Comparison of ENCODE assay signal across 8 mouse cellular contexts in genomic region chr7:75745969-75746368, GRCm38 (mm10).
DNase-seq lines count a peak whose midpoint lies in the region; ATAC-seq and TF ChIP-seq lines count a peak whose summit lies in the region.
"Not testable (repeated sequence)": the region's sequence is repeated elsewhere in the genome, so short reads cannot be mapped to it uniquely, and the experiment has no call there.

No protein-coding gene starts in this region.

- not testable (repeated sequence) for H3K9ac ChIP-seq in kidney, postnatal 0 days (ENCODE audit: low read depth, low read length); liver, postnatal 0 days (replicated peaks); midbrain, embryonic 11.5 days (ENCODE audit: low read length)

- TF ChIP-seq EP300 in liver, postnatal 0 days (IDR thresholded peaks at IDR 0.05; ENCODE audit: low read depth) = not testable (repeated sequence)

- ATAC-seq in kidney, postnatal 0 days (replicated peaks; ENCODE audit: low FRiP score, low read depth); midbrain, embryonic 11.5 days (ENCODE audit: low FRiP score): not testable (repeated sequence)
- peak; percentile 38; the same call in 1 of the 2 replicates for ATAC-seq in liver, postnatal 0 days

- H3K27ac ChIP-seq in kidney, postnatal 0 days; liver, postnatal 0 days (ENCODE audit: low read depth); midbrain, embryonic 11.5 days (ENCODE audit: low read depth, low read length): not testable (repeated sequence)

- WGBS in kidney, postnatal 0 days = 69% methylated on average over 3 of the region's 3 CpGs
- WGBS in liver, postnatal 0 days (ENCODE audit: insufficient replicate concordance) = 74% methylated on average over 3 of the region's 3 CpGs
- WGBS in midbrain, embryonic 11.5 days = 73% methylated on average over 3 of the region's 3 CpGs

- not testable (repeated sequence) for H3K4me2 ChIP-seq in kidney, postnatal 0 days (ENCODE audit: low read length); liver, postnatal 0 days (ENCODE audit: low read depth, low read length); midbrain, embryonic 11.5 days

- H3K9me3 ChIP-seq in E14TG2a.4 (ENCODE audit: low read length); kidney, postnatal 0 days (replicated peaks; ENCODE audit: low read length); liver, postnatal 0 days (ENCODE audit: low read length); midbrain, embryonic 11.5 days (ENCODE audit: control insufficient read depth, low read length): not testable (repeated sequence)

- peak; percentile 60 for TF ChIP-seq CTCF in E14TG2a.4 (conservative IDR thresholded peaks at IDR 0.05; ENCODE audit: low read length)
- peak; percentile 64 for TF ChIP-seq CTCF in kidney, postnatal 0 days (IDR thresholded peaks at IDR 0.05; ENCODE audit: low read depth)
- peak; percentile 62 for TF ChIP-seq CTCF in liver, postnatal 0 days (IDR thresholded peaks at IDR 0.05; ENCODE audit: low read depth)

- DNase-seq in adipocyte (ENCODE audit: low spot score) = peak; percentile 48
- DNase-seq in fibroblast of lung, adult 2 months (ENCODE audit: low read depth) = peak; percentile 26
- DNase-seq in heart, adult 9 months (ENCODE audit: low spot score in 2 of 2) = peak; percentile 26 to 33
- DNase-seq in kidney, postnatal 0 days (ENCODE audit: low spot score) = peak; percentile 51
- DNase-seq in liver, postnatal 0 days = not testable (repeated sequence)
- peak; percentile 84 for DNase-seq in midbrain, embryonic 11.5 days (ENCODE audit: low spot score, missing footprints)
- peak; percentile 29 for DNase-seq in urinary bladder, postnatal 14 days (ENCODE audit: low spot score)

- H3K4me1 ChIP-seq in E14TG2a.4 (replicated peaks; ENCODE audit: low read depth, low read length) = peaks cover 22% of the 10 kb centered on the region
- H3K4me1 ChIP-seq in kidney, postnatal 0 days (replicated peaks; ENCODE audit: insufficient read depth, low read length); liver, postnatal 0 days (ENCODE audit: insufficient read depth); midbrain, embryonic 11.5 days (ENCODE audit: control insufficient read depth, insufficient read depth, low read length): not testable (repeated sequence)

- H3K4me3 ChIP-seq in E14TG2a.4 (replicated peaks; ENCODE audit: low read length); kidney, postnatal 0 days (replicated peaks; ENCODE audit: low read depth, low read length); liver, postnatal 0 days (ENCODE audit: low read depth, low read length); midbrain, embryonic 11.5 days (ENCODE audit: low read depth, low read length): not testable (repeated sequence)

- H3K36me3 ChIP-seq in E14TG2a.4 (ENCODE audit: insufficient read depth, low read length) = peaks cover 49% of the 10 kb centered on the region
- peaks cover 64% of the 10 kb centered on the region for H3K36me3 ChIP-seq in kidney, postnatal 0 days (ENCODE audit: insufficient read depth, low read length)
- peaks cover 87% of the 10 kb centered on the region for H3K36me3 ChIP-seq in liver, postnatal 0 days (replicated peaks; ENCODE audit: insufficient read depth, low read length)
- H3K36me3 ChIP-seq in midbrain, embryonic 11.5 days (ENCODE audit: control insufficient read depth, insufficient read depth, low read length) = not testable (repeated sequence)

- H3K27me3 ChIP-seq in E14TG2a.4 (ENCODE audit: insufficient read depth, low read length); kidney, postnatal 0 days (ENCODE audit: insufficient read depth, low read length); liver, postnatal 0 days (ENCODE audit: insufficient read depth, low read length); midbrain, embryonic 11.5 days (ENCODE audit: control insufficient read depth, insufficient read depth, low read length): not testable (repeated sequence)
